Mouse (Mus musculus) heart, adult 2 months (tissue): ENCODE data around the gene Phkb.

Experiments used
- CTCF ChIP-seq: fragments of 200-600 bp; IDR thresholded peaks from 2 replicates; pipeline ENCODE4 v1.8.1; 2022; ENCODE audit warnings: antibody characterized with exemption, mild to moderate bottlenecking, moderate library complexity
- EP300 ChIP-seq: fragments of 200-500 bp; IDR thresholded peaks from 2 replicates; pipeline ENCODE4 v1.6.1; 2011; ENCODE audit warnings: low read depth, low read length, control low read depth; ENCODE audit not compliant: insufficient read depth
- POLR2A ChIP-seq: fragments of 200-500 bp; IDR thresholded peaks from 2 replicates; pipeline ENCODE4 v1.6.1; 2011; ENCODE audit warnings: mild to moderate bottlenecking, low read depth, low read length, control low read depth; ENCODE audit not compliant: insufficient read depth

GRCm38 (mm10) chr8:86029451-86029850 lies 188.7 kb downstream of the Phkb start:
- no peak for TF ChIP-seq CTCF
- no peak for TF ChIP-seq POLR2A
- no peak for TF ChIP-seq EP300
